Mouse (Mus musculus) embryo, embryonic 10 days (tissue): Measurements from ENCODE around the gene Acot8.
A peak's percentile ranks its signal among the peaks of the same experiment; 100 is the strongest.
"Not testable (repeated sequence)": the region's sequence is repeated elsewhere in the genome, so short reads cannot be mapped to it uniquely, and the experiment has no call there.

Experiments used
- DNase-seq: peaks from one replicate; pipeline ENCODE4 v3.0.0-alpha.2; 2015; ENCODE audit warnings: low spot score

Gene Acot8

DNA sequence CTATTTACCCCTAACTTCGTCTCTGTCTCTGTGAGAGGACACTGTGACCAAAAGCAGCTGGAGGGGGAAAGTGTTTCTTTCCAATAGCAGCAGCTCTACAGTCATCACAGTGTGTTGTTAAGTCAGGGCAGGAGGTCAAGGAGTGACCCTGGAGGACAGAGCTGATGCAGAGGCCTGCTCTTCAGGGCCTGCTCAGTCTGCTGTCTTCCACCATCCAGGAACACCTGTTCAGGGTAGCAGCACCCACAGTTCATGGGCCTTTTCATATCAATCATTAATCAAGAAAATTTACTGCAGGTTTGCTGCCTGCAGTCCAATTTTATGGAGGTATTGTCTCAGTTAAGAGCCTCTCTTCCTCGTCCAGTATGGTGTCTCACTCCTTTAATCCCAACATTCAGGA, 8.9 kb upstream of the Acot8 start:
- DNase-seq = no peak

- no peak for DNase-seq
Observed at GRCm38 (mm10) chr2:164806614-164807013, 1.9 kb upstream of the Acot8 start.

DNA sequence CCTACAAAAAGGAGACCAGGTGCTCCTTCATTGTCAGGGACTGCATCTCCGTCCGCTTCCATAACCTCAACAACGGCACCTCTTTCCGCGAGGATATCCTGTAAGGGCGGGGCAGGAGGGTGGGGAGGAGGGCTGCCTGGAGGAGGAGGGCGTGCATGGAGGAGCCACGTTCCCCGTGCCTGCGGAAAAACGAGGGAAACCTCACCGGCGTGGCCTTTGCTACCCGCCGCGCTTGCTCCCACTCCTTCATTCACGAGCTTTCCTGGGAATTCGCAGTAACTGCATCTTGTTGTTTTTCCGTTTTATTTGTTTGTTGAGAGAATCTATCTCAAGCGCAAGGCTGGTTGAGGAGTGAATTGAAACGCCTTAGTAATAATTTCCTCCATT, 643 bp upstream of the Acot8 start:
- DNase-seq = no peak

DNA sequence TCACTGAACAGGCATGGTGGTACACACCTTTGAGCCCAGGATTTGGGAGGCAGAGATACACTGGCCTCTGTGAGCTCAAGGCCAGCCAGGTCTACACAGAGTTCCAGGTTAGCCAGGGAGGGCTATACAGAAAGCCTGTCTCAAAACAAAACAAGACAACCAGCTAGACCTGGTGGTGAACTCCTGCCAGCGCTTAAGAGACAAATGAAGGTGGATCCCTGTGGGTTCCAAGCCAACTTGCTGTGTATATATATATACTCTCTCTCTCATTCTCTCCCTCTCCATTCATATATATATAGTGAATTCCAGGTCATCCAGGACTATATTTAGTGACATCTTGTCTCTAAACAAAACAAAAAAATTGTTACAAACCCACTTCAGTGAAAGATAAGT, 765 bp downstream of the Acot8 start:
- no peak for DNase-seq

- no peak for DNase-seq
Observed at GRCm38 (mm10) chr2:164803201-164803920, 1.3 kb downstream of the Acot8 start.

- no peak for DNase-seq
Observed at GRCm38 (mm10) chr2:164800252-164801004, 4.3 kb downstream of the Acot8 start.

- not testable (repeated sequence) for DNase-seq
Observed at GRCm38 (mm10) chr2:164798554-164798953, 6.1 kb downstream of the Acot8 start.

GRCm38 (mm10) chr2:164795868-164796267, 8.8 kb downstream of the Acot8 start:
- DNase-seq = no peak

- DNase-seq = peak; percentile 90
Observed at GRCm38 (mm10) chr2:164794293-164794692, 10.4 kb downstream of the Acot8 start.

GRCm38 (mm10) chr2:164793772-164794171, 10.9 kb downstream of the Acot8 start:
- DNase-seq = peak; percentile 19

- peak; percentile 77 for DNase-seq
Observed at GRCm38 (mm10) chr2:164793236-164793635, 11.4 kb downstream of the Acot8 start.

DNA sequence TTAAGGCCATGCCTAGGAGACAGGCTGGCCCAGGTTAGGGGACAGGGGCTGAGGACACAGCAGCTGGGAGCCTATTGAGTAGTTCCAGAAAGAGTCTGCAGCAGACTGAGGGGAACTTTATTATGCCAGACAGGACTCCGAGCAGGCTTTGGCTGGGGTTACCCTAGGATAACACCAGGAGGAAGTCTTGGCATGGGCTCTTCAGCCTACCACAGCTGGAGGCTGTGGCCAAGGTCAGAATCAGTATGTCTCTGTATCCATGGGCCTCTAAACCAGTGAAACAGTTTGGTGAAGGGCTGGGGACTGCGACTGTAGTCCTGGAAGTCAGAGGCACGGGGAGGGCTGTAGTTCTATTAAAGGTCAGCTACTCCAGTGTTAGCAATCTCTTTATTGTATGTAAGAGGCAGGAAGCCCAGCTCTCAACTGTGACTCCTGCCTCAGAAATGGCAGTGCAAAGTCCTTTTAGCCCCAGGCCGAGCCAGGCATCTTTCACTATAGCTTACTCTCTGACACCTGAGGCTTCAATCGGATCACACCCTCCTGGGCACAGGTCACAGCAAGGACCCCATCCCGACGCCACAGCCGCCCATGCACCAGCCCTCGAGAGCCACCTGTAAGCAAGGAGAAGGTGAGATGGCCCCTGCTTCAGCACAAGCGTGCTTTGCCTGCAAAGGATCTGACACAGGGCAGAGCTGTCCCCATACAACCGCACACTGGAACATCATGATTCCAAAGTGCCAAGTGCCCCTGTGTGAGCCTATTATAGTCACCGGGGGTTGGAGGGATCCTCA, 12.1 kb downstream of the Acot8 start:
- no peak for DNase-seq

DNA sequence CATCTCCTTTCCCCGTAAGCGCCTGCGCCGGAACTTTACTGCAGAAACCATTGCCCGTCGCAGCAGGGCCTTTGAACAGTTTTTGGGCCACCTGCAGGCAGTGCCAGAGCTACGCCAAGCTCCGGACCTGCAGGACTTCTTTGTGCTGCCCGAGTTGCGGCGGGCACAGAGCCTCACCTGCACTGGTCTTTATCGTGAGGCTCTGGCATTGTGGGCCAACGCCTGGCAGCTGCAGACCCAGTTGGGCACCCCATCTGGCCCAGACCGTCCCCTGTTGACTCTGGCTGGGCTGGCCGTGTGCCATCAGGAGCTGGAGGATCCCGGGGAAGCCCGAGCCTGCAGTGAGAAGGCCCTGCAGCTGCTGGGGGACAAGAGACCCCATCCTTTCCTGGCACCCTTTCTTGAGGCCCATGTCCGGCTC, 12.8 kb downstream of the Acot8 start:
- DNase-seq = no peak

DNA sequence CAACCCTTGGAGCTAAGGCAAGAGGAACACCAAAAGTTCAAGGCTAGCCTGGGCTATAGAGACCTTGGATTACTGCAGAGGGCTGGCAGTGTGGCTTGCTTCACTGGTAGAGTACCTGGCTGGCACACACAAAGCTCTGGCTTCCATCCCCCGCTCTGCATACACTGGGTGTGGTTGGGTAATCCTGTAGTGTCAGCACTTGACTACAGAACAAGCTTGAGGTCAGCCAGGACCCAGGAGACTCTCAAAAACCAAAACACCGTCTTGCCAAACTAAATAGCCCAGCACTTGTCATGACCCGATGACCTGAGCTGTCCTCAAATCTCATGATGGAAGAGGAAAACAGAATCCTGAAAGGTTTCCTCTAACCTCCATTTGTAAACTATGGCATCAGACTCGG, 14.2 kb downstream of the Acot8 start:
- no peak for DNase-seq

- no peak for DNase-seq
Observed at GRCm38 (mm10) chr2:164788411-164788810, 16.3 kb downstream of the Acot8 start.

- no peak for DNase-seq
Observed at GRCm38 (mm10) chr2:164787779-164788178, 16.9 kb downstream of the Acot8 start.

DNA sequence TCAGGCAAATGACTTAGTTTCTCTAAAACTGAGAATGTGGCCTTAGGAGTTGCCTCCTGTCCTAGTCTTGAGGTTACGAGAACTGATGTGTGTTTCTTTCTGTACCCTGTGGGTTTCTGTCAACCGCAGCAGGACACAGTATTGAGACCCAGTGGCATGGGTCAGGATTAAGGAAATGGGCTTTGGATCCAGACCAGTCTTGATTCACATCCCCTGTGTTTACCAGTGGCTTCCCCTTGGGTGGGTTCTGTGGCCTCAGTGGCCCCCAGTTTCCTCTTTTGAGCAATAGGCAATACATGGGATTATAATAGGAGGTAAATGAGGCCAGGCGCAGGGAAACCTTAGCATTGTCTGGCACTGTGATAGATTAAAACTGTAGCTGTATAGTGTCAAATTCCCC, 17.6 kb downstream of the Acot8 start:
- no peak for DNase-seq

GRCm38 (mm10) chr2:164786388-164786885, 18.2 kb downstream of the Acot8 start:
- peak; percentile 42 for DNase-seq

GRCm38 (mm10) chr2:164785481-164786387, 18.9 kb downstream of the Acot8 start, which contains the start of gene Snx21:
TSS of gene Snx21 (plus strand) at chr2:164785823.
- peak; percentile 83 for DNase-seq

- no peak for DNase-seq
Observed at GRCm38 (mm10) chr2:164784869-164785420, 19.7 kb downstream of the Acot8 start.
